In the genomic region with DNA sequence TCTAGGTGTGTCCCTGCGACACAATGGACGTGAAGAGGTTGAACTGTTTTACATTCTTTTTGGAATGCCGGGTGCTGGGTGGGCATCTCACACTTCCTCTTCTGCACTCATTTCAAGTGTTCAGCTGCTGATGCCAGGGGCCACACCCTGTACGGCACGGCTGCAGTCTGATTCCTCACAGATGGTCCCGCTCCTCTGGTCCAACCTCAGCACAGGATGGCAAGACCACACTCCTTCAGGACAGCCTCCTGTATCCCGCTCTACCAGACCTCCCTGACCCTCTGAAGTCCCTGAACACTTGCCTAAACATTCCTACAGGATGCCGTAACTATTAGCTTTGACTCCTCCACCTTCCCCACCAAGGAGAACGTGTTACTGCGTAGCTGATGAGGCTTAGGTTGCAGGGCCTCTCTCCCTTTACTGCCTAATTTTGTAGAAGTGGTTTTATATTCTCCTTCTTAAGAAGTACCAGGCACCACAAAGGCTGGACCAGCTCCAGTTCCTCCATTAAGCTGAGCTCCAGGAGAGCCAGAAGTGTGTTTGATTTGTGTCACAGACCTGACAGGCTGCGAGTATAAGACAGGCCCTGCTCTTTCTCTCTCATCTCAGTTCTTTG, we compare ENCODE assay signal across 30 mouse cellular contexts. TPM values are rescaled to one million over a fixed set of nuclear protein-coding genes. Genes with fewer than 3 reads are reported as not detected.
DNase-seq lines count a peak whose midpoint lies in the region; ATAC-seq and TF ChIP-seq lines count a peak whose summit lies in the region.
"Had no signal": no experiment of that assay in that cellular context is flagged by ENCODE, and none has a peak within 500 bp of the region (broad histone marks: within the 10 kb centered on the region; RNA-seq: fewer than 3 reads in every experiment).

No protein-coding gene starts in this region.

- no peak overlapping the region for H3K4me3 ChIP-seq in forebrain, embryonic 11.5 days (ENCODE audit: low read depth, low read length)
- no peak overlapping the region for H3K4me3 ChIP-seq in forebrain, postnatal 0 days (ENCODE audit: low read depth, low read length)
- H3K4me3 ChIP-seq in intestine, embryonic 14.5 days (ENCODE audit: low read depth, low read length), result no peak overlapping the region
- H3K4me3 ChIP-seq in intestine, embryonic 16.5 days (ENCODE audit: low read length), result no peak overlapping the region
- no peak overlapping the region for H3K4me3 ChIP-seq in lung, postnatal 0 days (ENCODE audit: low read depth, low read length)
- no peak overlapping the region for H3K4me3 ChIP-seq in stomach, postnatal 0 days (ENCODE audit: low read depth, low read length)
- H3K4me3 ChIP-seq: erythroblast, embryonic 14.5 days; forebrain, embryonic 13.5 days; gastrocnemius, adult 2 months; hindbrain, embryonic 10.5 days; liver, embryonic 12.5 days; megakaryocyte, embryonic 14.5 days; midbrain, embryonic 13.5 days; neural tube, embryonic 12.5 days had no signal

- no peak for TF ChIP-seq CTCF in forebrain, postnatal 0 days (IDR thresholded peaks at IDR 0.05; ENCODE audit: low read depth)
- TF ChIP-seq CTCF in lung, postnatal 0 days (IDR thresholded peaks at IDR 0.05), result no peak
- TF ChIP-seq CTCF in stomach, postnatal 0 days (IDR thresholded peaks at IDR 0.05; ENCODE audit: low read depth), result no peak

- H3K4me1 ChIP-seq in forebrain, embryonic 11.5 days (replicated peaks; ENCODE audit: control insufficient read depth, insufficient read depth, low read length), result 0 out of 2 replicates have a peak, but pooled peaks cover 3% of the 10 kb centered on the region
- no peaks in the 10 kb centered on the region for H3K4me1 ChIP-seq in forebrain, postnatal 0 days (ENCODE audit: insufficient read depth)
- no peaks in the 10 kb centered on the region; the same call in 1 of the 2 replicates for H3K4me1 ChIP-seq in intestine, embryonic 14.5 days (replicated peaks; ENCODE audit: control insufficient read depth, insufficient read depth, low read length)
- H3K4me1 ChIP-seq in intestine, embryonic 16.5 days (ENCODE audit: control insufficient read depth, insufficient read depth, low read length), result no peaks in the 10 kb centered on the region
- 0 out of 2 replicates have a peak, but pooled peaks cover 2% of the 10 kb centered on the region for H3K4me1 ChIP-seq in lung, postnatal 0 days (ENCODE audit: insufficient read depth, low read depth, low read length)
- H3K4me1 ChIP-seq in stomach, postnatal 0 days (replicated peaks; ENCODE audit: control insufficient read depth, insufficient read depth), result no peaks in the 10 kb centered on the region
- H3K4me1 ChIP-seq: midbrain, embryonic 13.5 days had no signal

- H3K27me3 ChIP-seq in forebrain, embryonic 11.5 days (ENCODE audit: control insufficient read depth, insufficient read depth, low read length), result no peaks in the 10 kb centered on the region
- H3K27me3 ChIP-seq in forebrain, postnatal 0 days (ENCODE audit: insufficient read depth, low read length), result no peaks in the 10 kb centered on the region
- no peaks in the 10 kb centered on the region for H3K27me3 ChIP-seq in intestine, embryonic 14.5 days (replicated peaks; ENCODE audit: control insufficient read depth, insufficient read depth, low read length)
- H3K27me3 ChIP-seq in intestine, embryonic 16.5 days (replicated peaks; ENCODE audit: control insufficient read depth, insufficient read depth, low read length), result no peaks in the 10 kb centered on the region
- no peaks in the 10 kb centered on the region for H3K27me3 ChIP-seq in lung, postnatal 0 days (replicated peaks; ENCODE audit: insufficient read depth, low read length)
- H3K27me3 ChIP-seq in stomach, postnatal 0 days (ENCODE audit: control insufficient read depth, insufficient read depth, low read length), result no peaks in the 10 kb centered on the region
- H3K27me3 ChIP-seq: megakaryocyte, embryonic 14.5 days had no signal

- DNase-seq in forebrain, embryonic 11.5 days (ENCODE audit: low spot score), result peak; percentile 45
- no peak for DNase-seq in forebrain, postnatal 0 days
- peak; percentile 47 for DNase-seq in intestine, embryonic 14.5 days (ENCODE audit: low spot score)
- peak; percentile 26 for DNase-seq in lung, postnatal 0 days (ENCODE audit: low spot score)
- DNase-seq in lung, adult 18-20 months, result no peak
- DNase-seq in stomach, postnatal 0 days (ENCODE audit: low spot score), result no peak
- no peak for DNase-seq in neural tube, embryonic 10.5 days (ENCODE audit: extremely low spot score, low spot score)
- DNase-seq: adrenal gland, postnatal 36 days; cerebellum, adult 9-11 months; gastrocnemius, adult 2 months; kidney, adult 18-20 months; layer of hippocampus, adult 9-11 months; left cerebral cortex, postnatal 4 days; lung, adult 2 months; right cerebral cortex, postnatal 25 days; spleen, adult 18-20 months; thymus, adult 18-20 months; thymus, postnatal 4 days had no signal

- ATAC-seq in forebrain, embryonic 11.5 days (replicated peaks; ENCODE audit: low FRiP score), result no peak
- ATAC-seq in forebrain, postnatal 0 days, result no peak
- no peak for ATAC-seq in intestine, embryonic 14.5 days (replicated peaks; ENCODE audit: low FRiP score, low TSS enrichment, low read depth)
- ATAC-seq in intestine, embryonic 16.5 days, result no peak
- ATAC-seq in lung, postnatal 0 days, result peak; percentile 67
- peak; percentile 36; the same call in 1 of the 2 replicates for ATAC-seq in stomach, postnatal 0 days (ENCODE audit: low FRiP score, low TSS enrichment)
- ATAC-seq: forebrain, embryonic 13.5 days; hindbrain, embryonic 16.5 days; liver, embryonic 12.5 days; midbrain, embryonic 13.5 days had no signal

- 87% methylated on average over 11 of the region's 11 CpGs for WGBS in forebrain, embryonic 11.5 days
- 82% methylated on average over 11 of the region's 11 CpGs for WGBS in forebrain, postnatal 0 days
- 52% methylated on average over 11 of the region's 11 CpGs for WGBS in intestine, embryonic 14.5 days
- WGBS in intestine, embryonic 16.5 days, result 65% methylated on average over 11 of the region's 11 CpGs
- 47% methylated on average over 11 of the region's 11 CpGs for WGBS in lung, postnatal 0 days
- WGBS in stomach, postnatal 0 days, result 45% methylated on average over 11 of the region's 11 CpGs

- no peaks in the 10 kb centered on the region for H3K36me3 ChIP-seq in forebrain, embryonic 11.5 days (ENCODE audit: control insufficient read depth, insufficient read depth, low read length)
- no peaks in the 10 kb centered on the region for H3K36me3 ChIP-seq in forebrain, postnatal 0 days (ENCODE audit: insufficient read depth)
- H3K36me3 ChIP-seq in intestine, embryonic 14.5 days (ENCODE audit: control insufficient read depth, insufficient read depth, low read length), result no peaks in the 10 kb centered on the region
- no peaks in the 10 kb centered on the region for H3K36me3 ChIP-seq in intestine, embryonic 16.5 days (ENCODE audit: control insufficient read depth, insufficient read depth, low read length)
- no peaks in the 10 kb centered on the region for H3K36me3 ChIP-seq in lung, postnatal 0 days (ENCODE audit: insufficient read depth, low read length)
- H3K36me3 ChIP-seq in stomach, postnatal 0 days (ENCODE audit: control insufficient read depth, insufficient read depth, low read length), result no peaks in the 10 kb centered on the region
- H3K36me3 ChIP-seq: hindbrain, embryonic 10.5 days; liver, embryonic 12.5 days; midbrain, embryonic 13.5 days; neural tube, embryonic 12.5 days had no signal

- no peak overlapping the region for H3K4me2 ChIP-seq in forebrain, embryonic 11.5 days (ENCODE audit: low read depth, low read length, severe bottlenecking)
- no peak overlapping the region for H3K4me2 ChIP-seq in forebrain, postnatal 0 days (ENCODE audit: low read depth)
- no peak overlapping the region for H3K4me2 ChIP-seq in intestine, embryonic 14.5 days (ENCODE audit: low read length)
- no peak overlapping the region for H3K4me2 ChIP-seq in intestine, embryonic 16.5 days (ENCODE audit: low read depth, low read length)
- no peak overlapping the region for H3K4me2 ChIP-seq in lung, postnatal 0 days (replicated peaks; ENCODE audit: low read depth, low read length)
- no peak overlapping the region for H3K4me2 ChIP-seq in stomach, postnatal 0 days (replicated peaks; ENCODE audit: low read depth)
- H3K4me2 ChIP-seq: forebrain, embryonic 13.5 days; liver, embryonic 12.5 days; midbrain, embryonic 13.5 days; neural tube, embryonic 12.5 days had no signal

- H3K9ac ChIP-seq in forebrain, embryonic 11.5 days (ENCODE audit: low read length), result no peak overlapping the region
- H3K9ac ChIP-seq in forebrain, postnatal 0 days, result no peak overlapping the region
- no peak overlapping the region for H3K9ac ChIP-seq in intestine, embryonic 14.5 days (ENCODE audit: low read length)
- H3K9ac ChIP-seq in intestine, embryonic 16.5 days (ENCODE audit: low read depth, low read length), result no peak overlapping the region
- H3K9ac ChIP-seq in lung, postnatal 0 days (replicated peaks; ENCODE audit: low read depth), result no peak overlapping the region
- H3K9ac ChIP-seq in stomach, postnatal 0 days (ENCODE audit: low read length), result no peak overlapping the region
- H3K9ac ChIP-seq: forebrain, embryonic 13.5 days; liver, embryonic 12.5 days; midbrain, embryonic 13.5 days; neural tube, embryonic 12.5 days had no signal

- no peak for TF ChIP-seq EP300 in lung, postnatal 0 days (IDR thresholded peaks at IDR 0.05)
- TF ChIP-seq EP300 in stomach, postnatal 0 days (optimal IDR thresholded peaks at IDR 0.05), result no peak

- H3K9me3 ChIP-seq in forebrain, embryonic 11.5 days (ENCODE audit: control insufficient read depth, low read length), result no peaks in the 10 kb centered on the region
- H3K9me3 ChIP-seq in forebrain, postnatal 0 days (ENCODE audit: low read length), result no peaks in the 10 kb centered on the region
- H3K9me3 ChIP-seq in intestine, embryonic 14.5 days (ENCODE audit: control insufficient read depth, low read length), result no peaks in the 10 kb centered on the region
- H3K9me3 ChIP-seq in intestine, embryonic 16.5 days (ENCODE audit: control insufficient read depth, low read length), result no peaks in the 10 kb centered on the region
- no peaks in the 10 kb centered on the region for H3K9me3 ChIP-seq in lung, postnatal 0 days (ENCODE audit: low read length)
- H3K9me3 ChIP-seq in stomach, postnatal 0 days (ENCODE audit: control insufficient read depth, low read length), result no peaks in the 10 kb centered on the region
- H3K9me3 ChIP-seq: forebrain, embryonic 13.5 days; hindbrain, embryonic 10.5 days; liver, embryonic 12.5 days; megakaryocyte, embryonic 14.5 days; midbrain, embryonic 13.5 days; neural tube, embryonic 12.5 days had no signal

- no peak overlapping the region for H3K27ac ChIP-seq in forebrain, embryonic 11.5 days (ENCODE audit: low read depth, low read length)
- no peak overlapping the region for H3K27ac ChIP-seq in forebrain, postnatal 0 days (ENCODE audit: low read depth, low read length)
- peak overlapping the region; percentile 51; the same call in 1 of the 2 replicates for H3K27ac ChIP-seq in intestine, embryonic 14.5 days (ENCODE audit: low read depth)
- no peak overlapping the region for H3K27ac ChIP-seq in intestine, embryonic 16.5 days (ENCODE audit: low read length)
- H3K27ac ChIP-seq in lung, postnatal 0 days (ENCODE audit: low read length), result peak overlapping the region; percentile 34
- H3K27ac ChIP-seq in stomach, postnatal 0 days (replicated peaks), result peak overlapping the region; percentile 24
- H3K27ac ChIP-seq: forebrain, embryonic 13.5 days; gastrocnemius, adult 2 months; hindbrain, embryonic 10.5 days; liver, embryonic 12.5 days; midbrain, embryonic 13.5 days; neural tube, embryonic 12.5 days had no signal

RNA-seq across cellular contexts. Expression of gene Slc24a1, which starts 10.6 kb away (rescaled TPM):
- polyA plus RNA-seq in forebrain, embryonic 11.5 days (2014; fragmentation: Nextera tagmentation; extraction: Ambion mirVana), result 0.05 and 0.07 TPM in 2 replicates
- 0.08 and 0.24 TPM in 2 replicates for total RNA-seq in forebrain, postnatal 0 days (2014; rRNA removed)
- 0.15 and 0.34 TPM in 2 replicates for polyA plus RNA-seq in forebrain, postnatal 0 days (2015; fragmentation: Nextera tagmentation; extraction: Ambion mirVana)
- 0.03 and 0.08 TPM in 2 replicates for polyA plus RNA-seq in intestine, embryonic 14.5 days (2014; fragmentation: Nextera tagmentation; extraction: Ambion mirVana)
- 0.04 TPM in 1 of 2 replicates, not detected in the other for polyA plus RNA-seq in intestine, embryonic 16.5 days (2015; fragmentation: Nextera tagmentation; extraction: Ambion mirVana)
- polyA plus RNA-seq in lung, postnatal 0 days (2015; fragmentation: Nextera tagmentation; extraction: Ambion mirVana), result 0.04 TPM in 2 replicates
- 0.01 and 0.05 TPM in 2 replicates for polyA plus RNA-seq in stomach, postnatal 0 days (2015; fragmentation: Nextera tagmentation; extraction: Ambion mirVana)
- total RNA-seq: adrenal gland, postnatal 36 days; gastrocnemius, adult 2 months had no signal
- polyA plus RNA-seq: embryonic facial prominence, embryonic 11.5 days; erythroblast, embryonic 14.5 days; hindbrain, embryonic 10.5 days; kidney, embryonic 16.5 days; large intestine, adult 2 months; neural tube, embryonic 12.5 days had no signal

RNA-seq across cellular contexts. Expression of gene Ints14, which starts 19.9 kb away (rescaled TPM):
- polyA plus RNA-seq in forebrain, embryonic 11.5 days (2014; fragmentation: Nextera tagmentation; extraction: Ambion mirVana), result 74.1 and 77.0 TPM in 2 replicates
- 33.9 and 37.5 TPM in 2 replicates for total RNA-seq in forebrain, postnatal 0 days (2014; rRNA removed)
- 33.4 and 34.6 TPM in 2 replicates for polyA plus RNA-seq in forebrain, postnatal 0 days (2015; fragmentation: Nextera tagmentation; extraction: Ambion mirVana)
- 57.4 and 64.9 TPM in 2 replicates for polyA plus RNA-seq in intestine, embryonic 14.5 days (2014; fragmentation: Nextera tagmentation; extraction: Ambion mirVana)
- 45.1 and 49.2 TPM in 2 replicates for polyA plus RNA-seq in intestine, embryonic 16.5 days (2015; fragmentation: Nextera tagmentation; extraction: Ambion mirVana)
- 25.5 and 25.6 TPM in 2 replicates for polyA plus RNA-seq in lung, postnatal 0 days (2015; fragmentation: Nextera tagmentation; extraction: Ambion mirVana)
- 25.0 and 25.8 TPM in 2 replicates for polyA plus RNA-seq in stomach, postnatal 0 days (2015; fragmentation: Nextera tagmentation; extraction: Ambion mirVana)

Comparison
In these comparisons a context has a peak if more than half of its experiments do, and no peak if none do; other contexts are left out.
1. DNase-seq: peak in forebrain, embryonic 11.5 days (single experiment), intestine, embryonic 14.5 days (single experiment) and lung, postnatal 0 days (single experiment); none in forebrain, postnatal 0 days (single experiment), lung, adult 18-20 months (0 of 2), stomach, postnatal 0 days (single experiment) and neural tube, embryonic 10.5 days (single experiment).
2. H3K27ac ChIP-seq: peak in intestine, embryonic 14.5 days (single experiment), lung, postnatal 0 days (single experiment) and stomach, postnatal 0 days (single experiment); none in forebrain, embryonic 11.5 days (single experiment), forebrain, postnatal 0 days (single experiment) and intestine, embryonic 16.5 days (single experiment).
3. ATAC-seq: peak in lung, postnatal 0 days (single experiment) and stomach, postnatal 0 days (single experiment); none in forebrain, embryonic 11.5 days (single experiment), forebrain, postnatal 0 days (single experiment), intestine, embryonic 14.5 days (single experiment) and intestine, embryonic 16.5 days (single experiment).